8 mouse cellular contexts compared by ENCODE assay signal in genomic region chr6:113344321-113344720, GRCm38 (mm10). TPM values are rescaled to one million over a fixed set of nuclear protein-coding genes. Genes with fewer than 3 reads are reported as not detected.
DNase-seq lines count a peak whose midpoint lies in the region; ATAC-seq and TF ChIP-seq lines count a peak whose summit lies in the region.

No protein-coding gene starts in this region.

- WGBS in midbrain, embryonic 10.5 days: 65% methylated on average over 2 of the region's 2 CpGs
- 62% methylated on average over 2 of the region's 2 CpGs for WGBS in midbrain, embryonic 11.5 days
- 56% methylated on average over 2 of the region's 2 CpGs for WGBS in embryonic facial prominence, embryonic 10.5 days
- 45% methylated on average over 2 of the region's 2 CpGs for WGBS in heart, embryonic 12.5 days
- WGBS in kidney, embryonic 14.5 days: 45% methylated on average over 2 of the region's 2 CpGs
- WGBS in thymus, adult 2 months: 55% methylated on average over 2 of the region's 2 CpGs

- peak overlapping the region; percentile 65 for H3K4me3 ChIP-seq in midbrain, embryonic 10.5 days
- no peak overlapping the region for H3K4me3 ChIP-seq in midbrain, embryonic 11.5 days (ENCODE audit: low read depth, low read length)
- peak overlapping the region; percentile 77; the same call in 1 of the 2 replicates for H3K4me3 ChIP-seq in embryonic facial prominence, embryonic 10.5 days
- H3K4me3 ChIP-seq in heart, embryonic 12.5 days: peak overlapping the region; percentile 57; the same call in 1 of the 2 replicates
- H3K4me3 ChIP-seq in kidney, embryonic 14.5 days (ENCODE audit: low read length): peak overlapping the region; percentile 52; the same call in 1 of the 2 replicates
- no peak overlapping the region for H3K4me3 ChIP-seq in thymus, adult 2 months (ENCODE audit: control insufficient read depth, insufficient read depth, low read length)

- peaks cover 12% of the 10 kb centered on the region for H3K36me3 ChIP-seq in midbrain, embryonic 10.5 days
- no peaks in the 10 kb centered on the region for H3K36me3 ChIP-seq in midbrain, embryonic 11.5 days (ENCODE audit: control insufficient read depth, insufficient read depth, low read length)
- H3K36me3 ChIP-seq in embryonic facial prominence, embryonic 10.5 days (replicated peaks): peaks cover 12% of the 10 kb centered on the region
- peaks cover 17% of the 10 kb centered on the region for H3K36me3 ChIP-seq in heart, embryonic 12.5 days
- peaks cover 13% of the 10 kb centered on the region for H3K36me3 ChIP-seq in kidney, embryonic 14.5 days (ENCODE audit: control insufficient read depth, insufficient read depth, low read length)
- no peaks in the 10 kb centered on the region for H3K36me3 ChIP-seq in thymus, adult 2 months (ENCODE audit: control insufficient read depth, insufficient read depth, low read length)

- no peak for ATAC-seq in midbrain, embryonic 11.5 days (ENCODE audit: low FRiP score)
- no peak for ATAC-seq in heart, embryonic 12.5 days (ENCODE audit: insufficient number of reproducible peaks, low FRiP score)
- no peak for ATAC-seq in kidney, embryonic 14.5 days (ENCODE audit: low FRiP score, low TSS enrichment)

- no peak for DNase-seq in midbrain, embryonic 10.5 days (ENCODE audit: low spot score)
- DNase-seq in midbrain, embryonic 11.5 days (ENCODE audit: low spot score, missing footprints): no peak
- DNase-seq in embryonic facial prominence, embryonic 10.5 days (ENCODE audit: low spot score): no peak
- peak; percentile 89 for DNase-seq in lung, postnatal 14 days
- DNase-seq in urinary bladder, postnatal 25 days (ENCODE audit: low spot score): peak; percentile 50
- no peak for DNase-seq in thymus, adult 2 months

- H3K4me1 ChIP-seq in midbrain, embryonic 10.5 days: peaks cover 27% of the 10 kb centered on the region
- peaks cover 6% of the 10 kb centered on the region for H3K4me1 ChIP-seq in midbrain, embryonic 11.5 days (ENCODE audit: control insufficient read depth, insufficient read depth, low read length)
- H3K4me1 ChIP-seq in embryonic facial prominence, embryonic 10.5 days: peaks cover 29% of the 10 kb centered on the region
- peaks cover 31% of the 10 kb centered on the region for H3K4me1 ChIP-seq in heart, embryonic 12.5 days (replicated peaks)
- peaks cover 23% of the 10 kb centered on the region for H3K4me1 ChIP-seq in kidney, embryonic 14.5 days (ENCODE audit: control insufficient read depth, insufficient read depth, low read length)
- peaks cover 4% of the 10 kb centered on the region; the same call in 1 of the 2 replicates for H3K4me1 ChIP-seq in thymus, adult 2 months (replicated peaks; ENCODE audit: control insufficient read depth, insufficient read depth, low read length)

- H3K27me3 ChIP-seq in midbrain, embryonic 10.5 days (ENCODE audit: low read depth, poor library complexity, severe bottlenecking): no peaks in the 10 kb centered on the region
- H3K27me3 ChIP-seq in midbrain, embryonic 11.5 days (ENCODE audit: control insufficient read depth, insufficient read depth, low read length): no peaks in the 10 kb centered on the region
- no peaks in the 10 kb centered on the region for H3K27me3 ChIP-seq in embryonic facial prominence, embryonic 10.5 days (replicated peaks; ENCODE audit: low read depth, poor library complexity, severe bottlenecking)
- H3K27me3 ChIP-seq in heart, embryonic 12.5 days (replicated peaks): no peaks in the 10 kb centered on the region
- no peaks in the 10 kb centered on the region for H3K27me3 ChIP-seq in kidney, embryonic 14.5 days (ENCODE audit: control insufficient read depth, insufficient read depth, low read length)
- H3K27me3 ChIP-seq in thymus, adult 2 months (ENCODE audit: control insufficient read depth, insufficient read depth, low read length): no peaks in the 10 kb centered on the region

- H3K4me2 ChIP-seq in midbrain, embryonic 11.5 days: no peak overlapping the region; the same call in 1 of the 2 replicates
- H3K4me2 ChIP-seq in heart, embryonic 12.5 days: peak overlapping the region; percentile 72
- peak overlapping the region; percentile 70 for H3K4me2 ChIP-seq in kidney, embryonic 14.5 days (replicated peaks; ENCODE audit: low read depth, low read length)

- H3K27ac ChIP-seq in midbrain, embryonic 10.5 days (replicated peaks): peak overlapping the region; percentile 87
- H3K27ac ChIP-seq in midbrain, embryonic 11.5 days (ENCODE audit: low read depth, low read length): no peak overlapping the region
- peak overlapping the region; percentile 88 for H3K27ac ChIP-seq in embryonic facial prominence, embryonic 10.5 days (replicated peaks)
- no peak overlapping the region for H3K27ac ChIP-seq in heart, embryonic 12.5 days (ENCODE audit: poor library complexity, severe bottlenecking)
- H3K27ac ChIP-seq in kidney, embryonic 14.5 days (ENCODE audit: low read depth, low read length): no peak overlapping the region
- no peak overlapping the region for H3K27ac ChIP-seq in thymus, adult 2 months (ENCODE audit: control insufficient read depth, insufficient read depth, low read length)

- no peak overlapping the region for H3K9ac ChIP-seq in midbrain, embryonic 11.5 days (ENCODE audit: low read length)
- H3K9ac ChIP-seq in heart, embryonic 12.5 days: peak overlapping the region; percentile 85; the same call in 1 of the 2 replicates
- peak overlapping the region; percentile 72; the same call in 1 of the 2 replicates for H3K9ac ChIP-seq in kidney, embryonic 14.5 days (ENCODE audit: low read depth, low read length)

- no peak for TF ChIP-seq CTCF in thymus, adult 2 months (IDR thresholded peaks at IDR 0.05; ENCODE audit: borderline replicate concordance, control insufficient read depth, extremely low read depth, insufficient read depth, low read length, poor library complexity)

- H3K9me3 ChIP-seq in midbrain, embryonic 10.5 days (replicated peaks): no peaks in the 10 kb centered on the region
- H3K9me3 ChIP-seq in midbrain, embryonic 11.5 days (ENCODE audit: control insufficient read depth, low read length): no peaks in the 10 kb centered on the region
- H3K9me3 ChIP-seq in embryonic facial prominence, embryonic 10.5 days: no peaks in the 10 kb centered on the region
- H3K9me3 ChIP-seq in heart, embryonic 12.5 days (replicated peaks): no peaks in the 10 kb centered on the region
- H3K9me3 ChIP-seq in kidney, embryonic 14.5 days (ENCODE audit: control insufficient read depth, low read length): no peaks in the 10 kb centered on the region

- TF ChIP-seq POLR2A in thymus, adult 2 months (IDR thresholded peaks at IDR 0.05; ENCODE audit: control insufficient read depth, extremely low read depth, insufficient read depth, low read length, poor library complexity): no peak

RNA-seq across cellular contexts. Expression of gene Camk1, which starts 0.5 kb away (rescaled TPM):
- polyA plus RNA-seq in midbrain, embryonic 10.5 days (2016; fragmentation: Nextera tagmentation; extraction: Ambion mirVana): 47.2 and 54.3 TPM in 2 replicates
- polyA plus RNA-seq in midbrain, embryonic 11.5 days (2014; fragmentation: Nextera tagmentation; extraction: Ambion mirVana): 61.6 and 65.4 TPM in 2 replicates
- polyA plus RNA-seq in embryonic facial prominence, embryonic 10.5 days (2016; fragmentation: Nextera tagmentation; extraction: Ambion mirVana): 47.0 and 48.9 TPM in 2 replicates
- polyA plus RNA-seq in heart, embryonic 12.5 days (2016; fragmentation: Nextera tagmentation; extraction: Ambion mirVana): 110 and 113 TPM in 2 replicates
- 112 and 114 TPM in 2 replicates for polyA plus RNA-seq in kidney, embryonic 14.5 days (2014; fragmentation: Nextera tagmentation; extraction: Ambion mirVana)
- 12.6 and 18.3 TPM in 2 replicates for polyA plus RNA-seq in thymus, adult 2 months (2012; rRNA removed)

RNA-seq across cellular contexts. Expression of gene Ogg1, which starts 17.5 kb away (rescaled TPM):
- 16.1 and 18.8 TPM in 2 replicates for polyA plus RNA-seq in midbrain, embryonic 10.5 days (2016; fragmentation: Nextera tagmentation; extraction: Ambion mirVana)
- 12.2 and 13.8 TPM in 2 replicates for polyA plus RNA-seq in midbrain, embryonic 11.5 days (2014; fragmentation: Nextera tagmentation; extraction: Ambion mirVana)
- 17.8 and 20.0 TPM in 2 replicates for polyA plus RNA-seq in embryonic facial prominence, embryonic 10.5 days (2016; fragmentation: Nextera tagmentation; extraction: Ambion mirVana)
- polyA plus RNA-seq in heart, embryonic 12.5 days (2016; fragmentation: Nextera tagmentation; extraction: Ambion mirVana): 9.0 and 10.6 TPM in 2 replicates
- polyA plus RNA-seq in kidney, embryonic 14.5 days (2014; fragmentation: Nextera tagmentation; extraction: Ambion mirVana): 17.3 and 18.4 TPM in 2 replicates
- polyA plus RNA-seq in thymus, adult 2 months (2012; rRNA removed): 23.1 and 23.4 TPM in 2 replicates

RNA-seq across cellular contexts. Expression of gene Tada3, which starts 33.4 kb away (rescaled TPM):
- 59.2 and 62.9 TPM in 2 replicates for polyA plus RNA-seq in midbrain, embryonic 10.5 days (2016; fragmentation: Nextera tagmentation; extraction: Ambion mirVana)
- 59.3 and 62.4 TPM in 2 replicates for polyA plus RNA-seq in midbrain, embryonic 11.5 days (2014; fragmentation: Nextera tagmentation; extraction: Ambion mirVana)
- 48.1 and 48.4 TPM in 2 replicates for polyA plus RNA-seq in embryonic facial prominence, embryonic 10.5 days (2016; fragmentation: Nextera tagmentation; extraction: Ambion mirVana)
- 40.1 and 42.2 TPM in 2 replicates for polyA plus RNA-seq in heart, embryonic 12.5 days (2016; fragmentation: Nextera tagmentation; extraction: Ambion mirVana)
- 59.9 and 65.8 TPM in 2 replicates for polyA plus RNA-seq in kidney, embryonic 14.5 days (2014; fragmentation: Nextera tagmentation; extraction: Ambion mirVana)
- 31.6 and 32.6 TPM in 2 replicates for polyA plus RNA-seq in thymus, adult 2 months (2012; rRNA removed)

RNA-seq across cellular contexts. Expression of gene Arpc4, which starts 33.6 kb away (rescaled TPM):
- 379 and 381 TPM in 2 replicates for polyA plus RNA-seq in midbrain, embryonic 10.5 days (2016; fragmentation: Nextera tagmentation; extraction: Ambion mirVana)
- polyA plus RNA-seq in midbrain, embryonic 11.5 days (2014; fragmentation: Nextera tagmentation; extraction: Ambion mirVana): 188 and 208 TPM in 2 replicates
- polyA plus RNA-seq in embryonic facial prominence, embryonic 10.5 days (2016; fragmentation: Nextera tagmentation; extraction: Ambion mirVana): 377 and 387 TPM in 2 replicates
- 274 and 285 TPM in 2 replicates for polyA plus RNA-seq in heart, embryonic 12.5 days (2016; fragmentation: Nextera tagmentation; extraction: Ambion mirVana)
- 230 and 351 TPM in 2 replicates for polyA plus RNA-seq in kidney, embryonic 14.5 days (2014; fragmentation: Nextera tagmentation; extraction: Ambion mirVana)
- 118 and 120 TPM in 2 replicates for polyA plus RNA-seq in thymus, adult 2 months (2012; rRNA removed)

RNA-seq across cellular contexts. Expression of gene Brpf1, which starts 37.4 kb away (rescaled TPM):
- polyA plus RNA-seq in midbrain, embryonic 10.5 days (2016; fragmentation: Nextera tagmentation; extraction: Ambion mirVana): 22.4 and 26.2 TPM in 2 replicates
- polyA plus RNA-seq in midbrain, embryonic 11.5 days (2014; fragmentation: Nextera tagmentation; extraction: Ambion mirVana): 20.1 and 22.8 TPM in 2 replicates
- polyA plus RNA-seq in embryonic facial prominence, embryonic 10.5 days (2016; fragmentation: Nextera tagmentation; extraction: Ambion mirVana): 24.8 and 26.0 TPM in 2 replicates
- 16.2 and 17.0 TPM in 2 replicates for polyA plus RNA-seq in heart, embryonic 12.5 days (2016; fragmentation: Nextera tagmentation; extraction: Ambion mirVana)
- polyA plus RNA-seq in kidney, embryonic 14.5 days (2014; fragmentation: Nextera tagmentation; extraction: Ambion mirVana): 18.2 and 27.2 TPM in 2 replicates
- polyA plus RNA-seq in thymus, adult 2 months (2012; rRNA removed): 65.7 and 66.2 TPM in 2 replicates

Comparison
In these comparisons a context has a peak if more than half of its experiments do, and no peak if none do; other contexts are left out.
1. H3K27ac ChIP-seq: peak in midbrain, embryonic 10.5 days (single experiment) and embryonic facial prominence, embryonic 10.5 days (single experiment); none in midbrain, embryonic 11.5 days (single experiment), heart, embryonic 12.5 days (single experiment), kidney, embryonic 14.5 days (single experiment) and thymus, adult 2 months (single experiment).
2. H3K4me3 ChIP-seq: peak in midbrain, embryonic 10.5 days (single experiment), embryonic facial prominence, embryonic 10.5 days (single experiment), heart, embryonic 12.5 days (single experiment) and kidney, embryonic 14.5 days (single experiment); none in midbrain, embryonic 11.5 days (single experiment) and thymus, adult 2 months (single experiment).
3. DNase-seq: peak in lung, postnatal 14 days (single experiment) and urinary bladder, postnatal 25 days (single experiment); none in midbrain, embryonic 10.5 days (single experiment), midbrain, embryonic 11.5 days (single experiment), embryonic facial prominence, embryonic 10.5 days (single experiment) and thymus, adult 2 months (single experiment).